Mouse (Mus musculus): ENCODE results near the gene Kcnf1.

The Kcnf1 gene

DNA sequence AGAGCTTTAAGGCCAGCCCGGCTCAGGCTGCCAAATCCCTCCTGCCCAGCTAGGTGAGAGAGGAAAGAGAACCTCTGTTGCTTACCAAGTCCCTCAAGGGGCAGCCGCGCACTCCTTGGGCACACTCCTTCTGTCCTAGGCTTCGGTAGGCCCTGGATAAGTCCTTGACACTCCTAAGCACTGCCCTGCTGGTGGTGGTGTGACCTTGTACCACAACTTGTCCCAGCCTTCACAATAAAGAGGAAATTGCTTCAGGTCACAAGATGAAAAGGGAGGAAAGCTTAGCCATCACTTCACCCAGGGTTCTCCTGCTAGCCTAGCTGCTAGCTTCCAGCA is at the start of gene Kcnf1:
Kcnf1 (minus strand) TSS at position 132 of the 336 bp plus-strand sequence.
- no peak for DNase-seq

DNA sequence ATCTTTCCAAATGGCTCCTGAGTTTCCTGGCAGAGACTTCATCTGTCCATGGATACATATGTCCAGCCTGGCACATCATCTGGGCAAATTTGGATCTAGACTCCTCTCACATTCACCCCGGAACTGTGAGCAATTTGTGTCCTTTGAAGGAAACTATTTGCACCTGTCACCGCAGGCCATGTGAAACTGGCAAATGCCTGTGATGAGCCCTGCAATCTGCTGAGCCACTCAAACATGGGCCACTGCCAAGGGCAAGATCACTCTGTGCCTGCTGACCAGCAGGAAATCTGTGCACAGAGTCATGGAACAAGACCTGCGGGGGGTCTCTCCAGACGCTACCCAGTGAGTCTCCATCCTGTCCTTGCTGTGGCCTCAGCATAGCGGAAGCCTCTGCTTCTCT is 48.3 kb upstream of the Kcnf1 start:
- no peak for DNase-seq

GRCm38 (mm10) chr12:17223050-17223449 is 46.4 kb upstream of the Kcnf1 start:
- DNase-seq: no peak

GRCm38 (mm10) chr12:17221891-17222428 is 45.3 kb upstream of the Kcnf1 start:
- peak in 1 of 2 experiments; percentile 24 for DNase-seq

DNA sequence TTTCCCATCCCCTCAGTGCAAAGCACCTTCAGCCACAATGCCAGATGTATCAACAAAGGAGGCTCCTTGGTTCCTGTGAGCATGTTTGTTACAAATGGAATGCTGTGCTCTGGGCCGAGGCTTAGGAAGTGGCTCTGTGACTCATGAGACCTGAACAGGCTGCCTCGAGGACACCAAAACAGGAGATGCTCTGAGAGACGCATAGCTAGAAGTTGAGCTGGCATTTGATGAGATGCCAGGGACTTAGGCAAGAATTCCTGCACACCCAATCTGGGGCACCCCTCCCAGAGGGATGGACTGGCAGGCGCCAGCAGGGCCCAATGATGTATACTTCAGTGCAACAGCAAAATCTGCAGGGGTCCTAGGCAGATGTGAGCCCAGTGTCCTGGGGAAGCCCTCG is 43.9 kb upstream of the Kcnf1 start:
- no peak for DNase-seq

- DNase-seq: no peak
Observed at GRCm38 (mm10) chr12:17219107-17219506, 42.4 kb upstream of the Kcnf1 start.

DNA sequence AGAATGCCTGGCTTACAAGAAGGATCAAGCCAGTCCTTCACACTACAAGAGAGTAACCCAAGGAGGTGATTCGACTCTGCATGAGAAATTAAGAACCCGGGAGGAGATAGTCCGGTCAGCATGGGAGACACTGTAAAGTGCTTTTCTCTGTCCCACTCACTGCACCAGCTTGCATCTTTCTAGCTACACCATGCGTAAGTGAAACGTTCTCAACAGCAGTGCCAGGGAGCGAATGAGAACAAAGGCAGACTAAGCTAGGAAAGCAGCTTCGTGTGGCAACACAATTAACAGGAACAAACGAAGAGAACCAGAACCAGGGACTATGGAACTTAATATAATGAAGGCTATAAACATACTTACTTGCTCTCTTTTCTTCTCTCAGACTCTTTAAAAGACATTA is 41.7 kb upstream of the Kcnf1 start:
- DNase-seq: no peak

DNA sequence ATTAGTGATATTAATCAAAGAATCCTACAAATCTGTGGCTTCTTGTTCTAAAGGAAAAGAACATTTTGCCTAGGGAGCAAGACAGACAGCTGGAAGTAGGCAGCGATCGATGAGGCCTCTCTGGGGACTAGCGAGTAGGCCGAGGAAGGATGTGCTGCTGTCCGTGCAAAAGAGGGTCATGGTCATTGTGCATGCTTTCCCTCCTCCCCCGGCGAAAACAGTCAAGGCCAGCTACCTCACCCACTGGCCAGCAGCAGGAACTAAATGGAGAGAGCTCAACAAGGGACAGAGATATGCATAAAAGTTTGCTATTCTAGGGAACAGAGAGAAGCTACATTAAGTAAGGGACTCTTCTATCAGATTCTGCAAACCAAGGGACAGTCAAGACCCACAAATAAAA is 39.1 kb upstream of the Kcnf1 start:
- no peak for DNase-seq

- no peak for DNase-seq
Observed at GRCm38 (mm10) chr12:17202492-17203322, 26.0 kb upstream of the Kcnf1 start.

DNA sequence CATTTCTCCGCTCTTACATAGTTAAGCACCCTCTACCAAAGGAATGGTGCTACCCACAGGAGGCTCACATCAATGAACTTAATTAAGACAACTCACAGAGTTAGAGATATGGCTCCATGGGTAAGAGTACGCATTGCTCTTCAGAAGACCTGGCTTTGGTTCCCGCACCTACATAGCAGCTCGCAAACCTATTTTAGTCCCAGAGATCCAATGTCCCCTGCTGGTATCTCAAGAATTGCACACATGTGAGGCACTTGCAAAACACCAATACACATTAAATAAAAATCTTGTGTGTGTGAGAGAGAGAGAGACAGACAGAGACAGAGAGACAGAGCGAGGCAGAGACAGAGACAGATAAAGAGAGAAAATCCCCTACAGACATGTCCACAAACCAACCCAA is 21.9 kb upstream of the Kcnf1 start:
- no peak for DNase-seq

DNA sequence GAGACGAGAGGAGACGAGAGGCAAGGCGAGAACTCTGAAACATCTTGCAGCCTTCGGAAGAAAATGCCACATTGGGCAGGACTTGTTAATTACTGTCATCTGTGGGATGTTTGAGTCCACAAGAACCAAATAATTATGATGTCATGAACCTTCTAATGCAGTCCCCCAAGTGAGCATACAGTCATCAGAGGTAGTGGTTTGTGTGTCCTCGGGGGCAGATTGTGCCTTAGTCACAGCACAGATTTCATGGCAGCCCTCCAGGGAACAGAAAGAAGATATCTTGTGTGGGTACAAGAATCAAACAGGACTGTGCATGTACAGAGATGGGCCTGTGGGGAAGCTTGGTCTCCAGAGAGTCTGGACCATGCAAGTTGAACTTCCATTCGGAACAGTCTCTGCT is 17.5 kb upstream of the Kcnf1 start:
- DNase-seq: no peak

DNA sequence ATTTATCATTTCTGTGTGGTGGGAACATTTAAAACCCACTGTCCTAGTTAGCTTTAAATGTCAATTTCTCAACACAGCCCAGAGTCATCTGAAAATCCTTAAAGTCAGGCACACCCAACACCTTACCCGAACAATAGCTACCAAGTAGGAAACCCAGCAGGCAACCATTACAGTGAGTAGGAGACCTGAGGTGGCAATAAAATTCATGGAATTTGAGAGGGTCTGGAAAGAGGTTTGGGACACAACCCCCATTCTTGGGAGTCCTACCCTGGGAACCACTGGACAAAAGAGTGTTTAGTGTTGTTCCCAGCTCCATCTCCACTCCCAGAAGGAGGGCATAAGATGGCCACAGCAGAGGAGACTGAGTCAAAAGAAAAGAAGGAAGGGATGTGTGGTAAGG is 16.6 kb upstream of the Kcnf1 start:
- DNase-seq: no peak

DNA sequence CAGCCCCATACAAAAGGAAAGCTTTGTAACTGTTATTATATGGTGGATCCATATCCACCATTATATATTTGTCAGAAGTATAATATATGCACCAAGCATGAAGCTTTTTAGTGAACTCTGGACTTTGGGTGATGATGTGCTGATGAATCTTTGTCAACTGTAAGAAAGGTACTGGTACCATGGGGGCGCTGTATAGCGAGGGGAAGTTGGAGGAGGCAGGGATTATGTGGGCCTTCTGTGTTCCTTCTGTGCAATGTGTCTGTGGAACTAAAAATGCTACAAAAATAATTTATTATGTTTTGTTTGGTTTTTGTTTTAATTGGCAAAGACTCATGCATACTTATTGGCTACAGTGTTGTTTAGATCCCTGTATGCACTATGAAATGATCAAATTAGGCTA is 16.2 kb upstream of the Kcnf1 start:
- no peak for DNase-seq

DNA sequence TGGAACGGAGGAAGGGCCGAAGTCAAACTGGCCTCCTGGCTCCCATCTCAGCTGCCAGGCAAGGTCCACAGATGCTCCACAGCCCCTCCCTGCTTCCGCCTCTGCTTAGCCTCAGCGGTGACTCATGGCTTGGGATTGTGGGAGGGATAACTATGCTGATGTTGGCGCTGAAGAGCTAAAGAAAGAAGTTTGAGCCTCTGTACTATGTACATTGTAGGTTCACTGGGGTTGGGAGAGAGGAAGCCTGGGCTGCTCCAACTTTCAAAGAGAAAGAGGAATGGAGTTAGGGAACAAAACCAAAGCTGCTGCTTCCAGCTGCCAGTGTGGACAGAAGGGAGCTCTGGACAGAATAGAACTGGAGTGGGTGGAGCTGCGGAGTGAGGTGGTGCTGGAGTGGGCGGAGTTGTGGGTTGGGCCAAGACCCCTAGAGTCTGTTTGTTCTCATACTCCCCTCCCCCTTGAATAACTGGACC is 7.7 kb upstream of the Kcnf1 start:
- DNase-seq: peak; percentile 64 to 72

- no peak for DNase-seq
Observed at GRCm38 (mm10) chr12:17183788-17184187, 7.1 kb upstream of the Kcnf1 start.

DNA sequence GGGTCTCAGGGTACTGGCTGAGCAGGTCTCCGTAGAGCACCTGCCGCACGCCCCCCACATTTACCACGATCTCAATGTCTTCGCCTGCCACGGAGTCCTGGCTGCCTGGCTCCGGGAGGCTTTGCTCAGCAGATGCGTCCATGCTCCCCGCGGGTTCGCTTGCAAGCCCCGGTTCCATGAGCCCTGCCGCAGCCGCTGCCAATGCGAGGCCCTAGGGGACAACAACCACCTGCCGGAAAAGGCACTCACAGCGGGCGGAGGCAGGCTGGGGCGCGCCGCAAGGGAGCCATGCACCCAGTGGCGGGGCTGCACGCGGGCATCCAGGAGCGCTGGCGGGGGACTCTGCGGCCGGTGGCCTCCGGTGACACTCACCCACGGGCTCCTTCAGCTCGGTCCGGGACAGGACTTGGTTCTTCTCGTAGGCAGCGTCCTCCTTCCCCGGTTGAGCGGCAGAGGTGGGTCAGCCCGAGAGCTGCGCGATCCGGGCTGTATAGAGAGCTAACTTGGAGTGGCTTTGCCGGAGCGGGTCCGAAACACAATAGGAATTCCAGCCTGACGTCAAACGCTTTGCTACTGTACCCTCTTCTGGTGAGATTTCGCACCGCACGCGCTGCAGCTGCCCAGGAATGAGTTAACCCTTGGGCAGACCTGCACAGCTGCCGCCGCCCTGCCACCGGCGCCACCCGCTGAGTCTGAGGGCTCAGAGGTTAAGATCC is 489 bp downstream of the Kcnf1 start:
- DNase-seq: peak; percentile 74 to 82

GRCm38 (mm10) chr12:17175531-17175951 is 1.1 kb downstream of the Kcnf1 start:
- DNase-seq: peak; percentile 21 to 24

GRCm38 (mm10) chr12:17175124-17175523 is 1.6 kb downstream of the Kcnf1 start:
- DNase-seq: no peak

- no peak for DNase-seq
Observed at GRCm38 (mm10) chr12:17174134-17174893, 2.4 kb downstream of the Kcnf1 start.

DNA sequence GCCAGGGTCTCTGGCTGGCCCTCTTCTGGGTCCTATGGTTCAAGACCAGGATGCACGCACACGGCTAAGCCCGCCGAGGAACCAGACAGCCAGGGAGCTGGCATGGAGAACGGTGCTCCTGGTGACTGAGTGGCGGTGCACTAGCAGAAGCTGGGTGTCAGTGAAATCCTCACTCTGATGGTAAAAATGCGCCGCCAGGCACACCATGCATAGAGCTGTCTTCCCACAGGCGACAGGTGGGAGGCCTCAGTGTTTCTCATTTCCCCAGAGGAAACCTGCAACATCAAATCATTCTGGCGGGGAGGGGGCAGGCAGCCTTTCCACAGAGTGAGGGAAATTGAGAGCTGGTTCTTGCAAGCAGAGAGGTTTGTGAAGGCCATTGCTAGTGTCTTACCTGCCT is 6.3 kb downstream of the Kcnf1 start:
- DNase-seq: no peak

DNA sequence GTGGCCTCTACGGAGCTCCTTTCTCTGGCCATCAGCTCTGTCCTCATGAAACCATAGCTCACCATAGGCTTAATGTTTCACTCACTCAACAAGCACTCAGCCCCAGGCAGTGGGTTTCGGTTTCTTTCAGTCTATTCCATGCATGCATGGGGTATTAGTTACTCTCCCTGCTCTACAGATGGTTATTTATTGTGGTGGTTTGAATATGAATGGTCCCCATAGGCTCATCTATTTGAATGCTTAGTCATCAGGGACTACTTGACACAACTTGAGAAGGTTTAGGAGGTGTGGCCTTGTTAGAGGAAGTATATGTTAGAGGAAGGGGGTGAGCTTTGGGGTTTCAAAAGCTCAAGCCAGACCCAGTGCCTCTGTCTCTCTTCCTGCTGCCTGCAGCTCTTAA is 10.6 kb downstream of the Kcnf1 start:
- DNase-seq: no peak

GRCm38 (mm10) chr12:17163996-17164395 is 12.7 kb downstream of the Kcnf1 start:
- DNase-seq: no peak

DNA sequence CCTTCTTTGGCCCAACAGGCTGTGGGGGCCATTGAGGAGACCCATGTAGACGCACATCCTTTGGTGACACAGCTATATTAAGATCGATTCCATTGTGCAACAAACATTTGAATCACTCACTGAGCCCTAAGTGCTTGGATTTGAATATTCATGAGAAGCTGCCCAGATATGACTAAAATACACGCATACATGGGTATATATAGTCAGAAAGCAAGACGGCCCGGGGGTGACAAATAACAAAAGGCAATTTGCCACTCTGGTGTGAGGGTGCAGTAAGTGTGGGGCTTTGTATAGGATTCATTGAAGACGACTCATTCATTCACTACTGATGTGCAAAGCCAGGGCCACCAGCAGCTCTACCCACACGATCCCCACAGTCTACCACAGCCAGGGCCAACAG is 17.1 kb downstream of the Kcnf1 start:
- no peak for DNase-seq

All from kidney, postnatal 4 days (tissue).